Mouse (Mus musculus): ENCODE measurements around the gene Slc25a39. TPM values are rescaled to one million over a fixed set of nuclear protein-coding genes. Genes with fewer than 3 reads are reported as not detected.
"Not testable (repeated sequence)": the region's sequence is repeated elsewhere in the genome, so short reads cannot be mapped to it uniquely, and the experiment has no call there.

Slc25a39 gene
- polyA plus RNA-seq, 1 experiment, result 403 TPM

- WGBS, result 43% methylated on average over 9 of the region's 9 CpGs
- TF ChIP-seq CTCF (IDR thresholded peaks at IDR 0.05; ENCODE audit: extremely low read depth, insufficient read length, insufficient replicate concordance, low read depth, low read length) (no peak), POLR2A (IDR thresholded peaks at IDR 0.05; ENCODE audit: low read depth, low read length) (no peak)
- no peak overlapping the region for H3K4me3 ChIP-seq (ENCODE audit: low read depth, low read length)
Observed at GRCm38 (mm10) chr11:102394421-102395124, 13.2 kb downstream of the Slc25a39 start.

GRCm38 (mm10) chr11:102393719-102394420, 13.9 kb downstream of the Slc25a39 start:
- no peak for TF ChIP-seq POLR2A (IDR thresholded peaks at IDR 0.05; ENCODE audit: low read depth, low read length)
- TF ChIP-seq CTCF (IDR thresholded peaks at IDR 0.05; ENCODE audit: extremely low read depth, insufficient read length, insufficient replicate concordance, low read depth, low read length), result no peak
- Histone ChIP-seq H3K27ac (ENCODE audit: insufficient read depth, low read depth, low read length) (no peak overlapping the region), H3K36me3 (ENCODE audit: control insufficient read depth, insufficient read depth, low read length) (no peaks in the 10 kb centered on the region), H3K4me1 (ENCODE audit: control insufficient read depth, insufficient read depth, insufficient read length, low read length) (peaks cover 13% of the 10 kb centered on the region), H3K27me3 (ENCODE audit: control insufficient read depth, insufficient read depth, low read length) (no peaks in the 10 kb centered on the region), H3K4me3 (ENCODE audit: low read depth, low read length) (peak overlapping the region; percentile 50)
- WGBS, result 7% methylated on average over 17 of the region's 17 CpGs

More at GRCm38 (mm10) chr11:102394421-102395124, 13.2 kb downstream of the Slc25a39 start:
- 0 out of 2 replicates have a peak, but pooled peaks cover 4% of the 10 kb centered on the region for H3K27me3 ChIP-seq (ENCODE audit: control insufficient read depth, insufficient read depth, low read length)
- H3K36me3 ChIP-seq (ENCODE audit: control insufficient read depth, insufficient read depth, low read length), result no peaks in the 10 kb centered on the region
- no peak overlapping the region for H3K27ac ChIP-seq (ENCODE audit: insufficient read depth, low read depth, low read length)
- H3K4me1 ChIP-seq (ENCODE audit: control insufficient read depth, insufficient read depth, insufficient read length, low read length), result peaks cover 19% of the 10 kb centered on the region

- peak within 1 kb of the TSS; percentile 50 for H3K4me3 ChIP-seq (ENCODE audit: low read depth, low read length)
- H3K27me3 ChIP-seq (ENCODE audit: control insufficient read depth, insufficient read depth, low read length), result no peaks in the 10 kb centered on the region
- WGBS, result 2% methylated on average over 34 of the region's 34 CpGs
- H3K27ac ChIP-seq (ENCODE audit: insufficient read depth, low read depth, low read length), result no peak within 1 kb of the TSS
- no peaks in the 10 kb centered on the region for H3K36me3 ChIP-seq (ENCODE audit: control insufficient read depth, insufficient read depth, low read length)
- TF ChIP-seq CTCF (IDR thresholded peaks at IDR 0.05; ENCODE audit: extremely low read depth, insufficient read length, insufficient replicate concordance, low read depth, low read length) (no peak), POLR2A (IDR thresholded peaks at IDR 0.05; ENCODE audit: low read depth, low read length) (no peak)
- peaks cover 13% of the 10 kb centered on the region for H3K4me1 ChIP-seq (ENCODE audit: control insufficient read depth, insufficient read depth, insufficient read length, low read length)
Observed at GRCm38 (mm10) chr11:102393238-102393634, 14.5 kb downstream of the Slc25a39 start, which contains the start of gene Rundc3a. Gene Rundc3a, plus strand, starts transcription at chr11:102393403.

- Histone ChIP-seq H3K4me3 (ENCODE audit: low read depth, low read length) (peak overlapping the region; percentile 50), H3K27me3 (ENCODE audit: control insufficient read depth, insufficient read depth, low read length) (no peaks in the 10 kb centered on the region), H3K4me1 (ENCODE audit: control insufficient read depth, insufficient read depth, insufficient read length, low read length) (peaks cover 13% of the 10 kb centered on the region), H3K36me3 (ENCODE audit: control insufficient read depth, insufficient read depth, low read length) (no peaks in the 10 kb centered on the region), H3K27ac (ENCODE audit: insufficient read depth, low read depth, low read length) (no peak overlapping the region)
- 8% methylated on average over 15 of the region's 15 CpGs for WGBS
- TF ChIP-seq POLR2A (IDR thresholded peaks at IDR 0.05; ENCODE audit: low read depth, low read length), result no peak
- no peak for TF ChIP-seq CTCF (IDR thresholded peaks at IDR 0.05; ENCODE audit: extremely low read depth, insufficient read length, insufficient replicate concordance, low read depth, low read length)
Observed at GRCm38 (mm10) chr11:102392441-102393237, 15.1 kb downstream of the Slc25a39 start.

- 85% methylated on average over 4 of the region's 5 CpGs for WGBS
- H3K4me3 ChIP-seq (ENCODE audit: low read depth, low read length); H3K36me3 ChIP-seq (ENCODE audit: control insufficient read depth, insufficient read depth, low read length); H3K27me3 ChIP-seq (ENCODE audit: control insufficient read depth, insufficient read depth, low read length); H3K27ac ChIP-seq (ENCODE audit: insufficient read depth, low read depth, low read length): not testable (repeated sequence)
- H3K4me1 ChIP-seq (ENCODE audit: control insufficient read depth, insufficient read depth, insufficient read length, low read length), result peaks cover 12% of the 10 kb centered on the region
Observed at GRCm38 (mm10) chr11:102389436-102389835, 18.3 kb downstream of the Slc25a39 start.

- TF ChIP-seq POLR2A (IDR thresholded peaks at IDR 0.05; ENCODE audit: low read depth, low read length) (no peak), CTCF (IDR thresholded peaks at IDR 0.05; ENCODE audit: extremely low read depth, insufficient read length, insufficient replicate concordance, low read depth, low read length) (no peak)
- no peak overlapping the region for H3K27ac ChIP-seq (ENCODE audit: insufficient read depth, low read depth, low read length)
- no peak overlapping the region for H3K4me3 ChIP-seq (ENCODE audit: low read depth, low read length)
- WGBS, result 67% methylated on average over 5 of the region's 5 CpGs
- no peaks in the 10 kb centered on the region for H3K36me3 ChIP-seq (ENCODE audit: control insufficient read depth, insufficient read depth, low read length)
- H3K4me1 ChIP-seq (ENCODE audit: control insufficient read depth, insufficient read depth, insufficient read length, low read length), result no peaks in the 10 kb centered on the region
- H3K27me3 ChIP-seq (ENCODE audit: control insufficient read depth, insufficient read depth, low read length), result no peaks in the 10 kb centered on the region
Observed at GRCm38 (mm10) chr11:102386121-102386520, 21.6 kb downstream of the Slc25a39 start.

GRCm38 (mm10) chr11:102385075-102385474, 22.7 kb downstream of the Slc25a39 start:
- H3K27me3 ChIP-seq (ENCODE audit: control insufficient read depth, insufficient read depth, low read length), result no peaks in the 10 kb centered on the region
- H3K4me1 ChIP-seq (ENCODE audit: control insufficient read depth, insufficient read depth, insufficient read length, low read length), result peaks cover 2% of the 10 kb centered on the region; the same call in 1 of the 2 replicates
- H3K4me3 ChIP-seq (ENCODE audit: low read depth, low read length), result no peak overlapping the region
- H3K27ac ChIP-seq (ENCODE audit: insufficient read depth, low read depth, low read length), result no peak overlapping the region
- TF ChIP-seq CTCF (IDR thresholded peaks at IDR 0.05; ENCODE audit: extremely low read depth, insufficient read length, insufficient replicate concordance, low read depth, low read length), result no peak
- TF ChIP-seq POLR2A (IDR thresholded peaks at IDR 0.05; ENCODE audit: low read depth, low read length), result no peak
- no peaks in the 10 kb centered on the region for H3K36me3 ChIP-seq (ENCODE audit: control insufficient read depth, insufficient read depth, low read length)
- 64% methylated on average over 4 of the region's 4 CpGs for WGBS
